Mouse (Mus musculus) lung, embryonic 14.5 days (tissue): ENCODE measurements around the gene Pex11b. TPM values are rescaled to one million over a fixed set of nuclear protein-coding genes. Genes with fewer than 3 reads are reported as not detected.
"Not testable (repeated sequence)": the region's sequence is repeated elsewhere in the genome, so short reads cannot be mapped to it uniquely, and the experiment has no call there.

Experiments
- ATAC-seq: fragments of 200-750 bp; cut with Nextera tagmentation; 2 replicates; pipeline ENCODE4 v1.8.0; 2017; ENCODE audit warnings: mild to moderate bottlenecking, moderate TSS enrichment, moderate library complexity; ENCODE audit not compliant: insufficient read depth
- DNase-seq: peaks from one replicate; pipeline ENCODE4 v3.0.0-alpha.2; 2015
- H3K27ac ChIP-seq: fragments of 300-500 bp; sonication (generic); 2 replicates; pipeline ENCODE4 v1.5.1; 2014; ENCODE audit warnings: low read depth, mild to moderate bottlenecking, moderate library complexity
- H3K27me3 ChIP-seq: fragments of 300-500 bp; sonication (generic); 2 replicates; pipeline ENCODE4 v1.6.1; 2014; ENCODE audit warnings: low read length, control low read depth; ENCODE audit not compliant: insufficient read depth
- H3K36me3 ChIP-seq: fragments of 300-500 bp; sonication (generic); 2 replicates; pipeline ENCODE4 v1.6.1; 2014; ENCODE audit warnings: control low read depth; ENCODE audit not compliant: insufficient read depth
- H3K4me1 ChIP-seq: fragments of 300-500 bp; sonication (generic); 2 replicates; pipeline ENCODE4 v1.6.1; 2014; ENCODE audit warnings: antibody characterized with exemption, control low read depth; ENCODE audit not compliant: insufficient read depth
- H3K4me2 ChIP-seq: fragments of 300-500 bp; sonication (generic); 2 replicates; pipeline ENCODE4 v1.6.1; 2014; ENCODE audit warnings: mild to moderate bottlenecking
- H3K4me3 ChIP-seq: fragments of 300-500 bp; sonication (generic); 2 replicates; pipeline ENCODE4 v1.5.1; 2014; ENCODE audit warnings: low read depth, low read length
- H3K9ac ChIP-seq: fragments of 300-500 bp; sonication (generic); 2 replicates; pipeline ENCODE4 v1.6.1; 2014
- H3K9me3 ChIP-seq: fragments of 300-500 bp; sonication (generic); 2 replicates; pipeline ENCODE4 v1.6.1; 2016; ENCODE audit warnings: low read depth, low read length, control low read depth
- CTCF ChIP-seq: IDR thresholded peaks from 2 replicates; pipeline ENCODE4 v1.5.1; 2016; ENCODE audit warnings: antibody characterized with exemption, low read depth
- WGBS: fragments of 180-500 bp; shearing (Covaris S2); extraction: QIAGEN DNeasy Blood & Tissue Kit; methylation state at CpG from one replicate; pipeline ENCODE4 v1.1.7; 2014; 5-methylcytosine and 5-hydroxymethylcytosine counted together
- polyA plus RNA-seq: library from polyadenylated mRNA; unstranded; fragments of >200 nt; fragmentation: Nextera tagmentation; extraction: Ambion mirVana; gene quantifications from 2 replicates; pipeline ENCODE4 v1.2.1, GENCODE M21; 2014

The Pex11b gene
- polyA plus RNA-seq, 1 experiment from 2014 or later = 55.8 TPM

DNA sequence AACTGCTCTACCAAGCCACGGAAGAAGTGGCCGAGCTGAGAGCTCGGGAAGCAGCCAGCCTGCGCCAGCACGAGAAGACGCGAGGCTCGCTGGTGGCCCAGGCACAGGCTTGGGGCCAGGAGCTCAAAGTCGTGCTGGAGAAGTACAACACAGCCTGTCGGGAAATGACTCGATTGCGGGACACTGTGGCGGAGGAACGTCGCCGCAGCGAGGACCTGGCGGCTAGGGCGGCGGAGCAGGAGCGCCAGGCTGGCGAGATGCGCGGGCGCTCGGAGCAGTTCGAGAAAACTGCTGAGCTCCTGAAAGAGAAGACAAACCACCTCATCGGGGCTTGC, 49.6 kb downstream of the Pex11b start:
- H3K4me3 ChIP-seq = peak overlapping the region; percentile 24
- ATAC-seq (no peak), DNase-seq (peak; percentile 47)
- no peak overlapping the region for H3K27ac ChIP-seq
- H3K9me3 ChIP-seq = no peaks in the 10 kb centered on the region
- H3K4me1 ChIP-seq = no peaks in the 10 kb centered on the region
- peaks cover 14% of the 10 kb centered on the region for H3K27me3 ChIP-seq
- TF ChIP-seq CTCF = no peak
- 12% methylated on average over 28 of the region's 28 CpGs for WGBS
- H3K36me3 ChIP-seq = no peaks in the 10 kb centered on the region
- peak overlapping the region; percentile 17; the same call in 1 of the 2 replicates for H3K9ac ChIP-seq
- peak overlapping the region; percentile 56 for H3K4me2 ChIP-seq

GRCm38 (mm10) chr3:96686057-96686456, 50.9 kb downstream of the Pex11b start:
- H3K4me1 ChIP-seq, ATAC-seq, H3K4me3 ChIP-seq, H3K9me3 ChIP-seq, H3K4me2 ChIP-seq, H3K36me3 ChIP-seq, DNase-seq, H3K9ac ChIP-seq, H3K27me3 ChIP-seq, H3K27ac ChIP-seq: not testable (repeated sequence)
- WGBS = 88% methylated on average over 5 of the region's 5 CpGs

DNA sequence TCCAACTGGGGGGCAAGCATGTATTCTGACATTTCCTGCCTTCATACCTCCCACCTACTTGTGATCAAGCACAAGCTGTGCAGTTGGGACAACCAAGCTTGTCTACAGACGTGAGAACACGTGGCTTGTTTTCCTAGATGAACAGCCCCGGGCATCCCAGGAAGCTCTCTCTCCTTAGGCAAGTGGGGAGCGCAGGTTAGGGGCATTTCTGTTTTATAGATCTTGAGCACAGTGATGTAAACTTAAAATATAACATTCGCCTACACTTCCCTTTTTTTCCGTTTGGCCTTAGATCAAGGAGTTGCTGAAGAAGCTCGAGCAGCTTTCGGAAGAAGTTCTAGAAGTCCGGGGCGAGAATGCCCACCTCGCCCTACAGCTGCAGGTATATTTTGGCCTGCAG, 53.7 kb downstream of the Pex11b start:
- H3K36me3 ChIP-seq = no peaks in the 10 kb centered on the region
- H3K27me3 ChIP-seq = peaks cover 5% of the 10 kb centered on the region; the same call in 1 of the 2 replicates
- DNase-seq = no peak
- no peaks in the 10 kb centered on the region for H3K4me1 ChIP-seq
- no peak overlapping the region for H3K4me2 ChIP-seq
- no peak for ATAC-seq
- H3K4me3 ChIP-seq = no peak overlapping the region
- no peaks in the 10 kb centered on the region for H3K9me3 ChIP-seq
- H3K9ac ChIP-seq = no peak overlapping the region
- no peak for TF ChIP-seq CTCF
- H3K27ac ChIP-seq = no peak overlapping the region
- WGBS = 75% methylated on average over 11 of the region's 11 CpGs

DNA sequence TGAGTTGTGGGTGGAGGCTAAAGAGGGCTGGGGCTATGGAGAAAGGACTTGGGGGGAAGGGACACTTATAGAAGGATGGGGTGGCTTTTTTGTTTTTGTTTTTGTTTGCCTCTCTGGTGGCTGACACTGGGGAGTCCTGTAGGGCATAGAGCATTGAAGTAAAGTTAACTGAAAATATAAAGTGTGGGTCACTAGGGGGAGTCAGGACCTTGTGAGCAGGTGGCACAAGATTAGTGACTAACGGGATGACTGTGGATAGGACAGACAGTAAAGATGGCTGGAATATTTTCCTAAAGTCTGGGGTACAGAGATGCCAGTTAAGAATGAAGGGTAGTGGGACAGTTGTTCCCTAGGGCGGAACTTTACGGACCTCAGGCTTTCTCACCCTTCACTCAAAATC, 55.1 kb downstream of the Pex11b start:
- peak; percentile 24 for TF ChIP-seq CTCF

DNA sequence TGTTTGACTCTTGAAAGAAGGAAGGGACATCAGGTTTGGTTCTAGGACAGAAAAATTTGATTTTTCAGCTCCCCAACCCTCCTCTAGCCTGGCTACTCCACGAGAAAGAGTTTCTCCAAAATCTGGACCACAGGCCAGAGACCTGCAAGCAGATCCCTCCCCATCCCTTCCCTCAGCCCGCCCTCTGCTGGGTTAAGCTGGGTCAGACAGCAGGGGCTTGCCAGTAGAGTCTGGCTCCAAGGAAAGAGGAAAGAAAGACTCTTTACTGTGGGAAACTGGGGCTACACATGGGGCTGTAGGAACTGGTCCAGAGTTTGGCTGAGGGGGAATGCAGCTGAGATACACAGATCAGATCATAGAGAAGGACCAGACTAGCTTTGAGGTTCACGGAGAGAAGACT, 57.3 kb downstream of the Pex11b start:
- Histone ChIP-seq H3K27ac (no peak overlapping the region), H3K4me2 (no peak overlapping the region), H3K36me3 (no peaks in the 10 kb centered on the region), H3K4me3 (no peak overlapping the region), H3K9ac (no peak overlapping the region), H3K27me3 (0 out of 2 replicates have a peak, but pooled peaks cover 3% of the 10 kb centered on the region), H3K4me1 (peaks cover 4% of the 10 kb centered on the region; the same call in 1 of the 2 replicates), H3K9me3 (no peaks in the 10 kb centered on the region)
- TF ChIP-seq CTCF = peak; percentile 58
- WGBS = 9% methylated on average over 3 of the region's 3 CpGs
- ATAC-seq (no peak), DNase-seq (peak; percentile 64)

More for the DNA sequence above, 55.1 kb downstream of the Pex11b start:
- 47% methylated on average over 3 of the region's 3 CpGs for WGBS
- DNase-seq = no peak
- Histone ChIP-seq H3K36me3 (no peaks in the 10 kb centered on the region), H3K4me3 (no peak overlapping the region), H3K27me3 (no peaks in the 10 kb centered on the region; the same call in 1 of the 2 replicates), H3K9ac (no peak overlapping the region), H3K27ac (no peak overlapping the region), H3K4me1 (no peaks in the 10 kb centered on the region), H3K4me2 (no peak overlapping the region), H3K9me3 (no peaks in the 10 kb centered on the region)
- no peak for ATAC-seq

- Histone ChIP-seq H3K9ac (no peak overlapping the region), H3K4me1 (peaks cover 10% of the 10 kb centered on the region; the same call in 1 of the 2 replicates), H3K4me3 (no peak overlapping the region), H3K27ac (no peak overlapping the region), H3K4me2 (no peak overlapping the region), H3K9me3 (no peaks in the 10 kb centered on the region), H3K27me3 (0 out of 2 replicates have a peak, but pooled peaks cover 3% of the 10 kb centered on the region), H3K36me3 (no peaks in the 10 kb centered on the region)
- ATAC-seq (no peak), DNase-seq (no peak)
- TF ChIP-seq CTCF = no peak
- WGBS = 76% methylated on average over 1 of the region's 1 CpGs
These were observed 58.4 kb downstream of the Pex11b start for GRCm38 (mm10) chr3:96693579-96693978.

Other genes with a start within 250 kb of the Pex11b start
- gene BC107364, start 183.1 kb upstream of the Pex11b start, polyA plus RNA-seq = not detected in 2 replicates
- gene Hfe2, start 110.2 kb upstream of the Pex11b start, polyA plus RNA-seq = 0.20 and 0.35 TPM in 2 replicates
- gene Txnip, start 77.4 kb upstream of the Pex11b start, polyA plus RNA-seq = 77.2 and 96.5 TPM in 2 replicates
- 0.89 and 1.2 TPM in 2 replicates for gene Gm16253, start 58.4 kb upstream of the Pex11b start, polyA plus RNA-seq
- gene Polr3gl, start 41.2 kb upstream of the Pex11b start, polyA plus RNA-seq = 17.8 and 22.9 TPM in 2 replicates
- gene Ankrd34a, start 38.7 kb upstream of the Pex11b start, polyA plus RNA-seq = 2.0 and 2.5 TPM in 2 replicates
- 7.9 and 8.3 TPM in 2 replicates for gene Lix1l, start 34.2 kb upstream of the Pex11b start, polyA plus RNA-seq
- gene Rbm8a, start 5.4 kb upstream of the Pex11b start, polyA plus RNA-seq = 163 TPM in 2 replicates
- gene Gm42957, start 98 bp downstream of the Pex11b start, polyA plus RNA-seq = 0.09 and 0.24 TPM in 2 replicates
- gene Itga10, start 10.2 kb downstream of the Pex11b start, polyA plus RNA-seq = 0.70 and 1.2 TPM in 2 replicates
- gene Ankrd35, start 34.8 kb downstream of the Pex11b start, polyA plus RNA-seq = 0.12 and 0.15 TPM in 2 replicates
- 44.0 and 49.1 TPM in 2 replicates for gene Pias3, start 61.0 kb downstream of the Pex11b start, polyA plus RNA-seq
- 7.1 and 8.2 TPM in 2 replicates for gene Nudt17, start 73.2 kb downstream of the Pex11b start, polyA plus RNA-seq
- 33.7 and 34.2 TPM in 2 replicates for gene Polr3c, start 92.3 kb downstream of the Pex11b start, polyA plus RNA-seq
- 53.7 and 54.2 TPM in 2 replicates for gene Rnf115, start 92.3 kb downstream of the Pex11b start, polyA plus RNA-seq
- 0.08 TPM in 1 of 2 replicates, not detected in the other for gene Pdzk1, start 193.9 kb downstream of the Pex11b start, polyA plus RNA-seq
- gene Cd160, start 194.0 kb downstream of the Pex11b start, polyA plus RNA-seq = 0.07 and 0.09 TPM in 2 replicates